Mouse (Mus musculus) erythroid progenitor cell, adult 5-6 weeks (primary cell): Measurements from ENCODE around the gene Mfsd6. TPM values are rescaled to one million over a fixed set of nuclear protein-coding genes. Genes with fewer than 3 reads are reported as not detected.
"Not testable (repeated sequence)": the region's sequence is repeated elsewhere in the genome, so short reads cannot be mapped to it uniquely, and the experiment has no call there.

Experiments used
- ATAC-seq: replicated peaks from 2 replicates; pipeline ENCODE4 v1.8.0; 2016; ENCODE audit warnings: moderate number of reproducible peaks, mild to moderate bottlenecking, moderate TSS enrichment, inconsistent platforms; ENCODE audit not compliant: poor library complexity, low FRiP score, severe bottlenecking
- total RNA-seq, 2 experiments: library from RNA; stranded (forward) in 1 of 2; stranded (reverse) in 1 of 2; fragments of 150-400 nt in 1 of 2; fragments of 186-747, 209-891 nt in 1 of 2; gene quantifications; 2 replicates each; pipeline versions ENCODE4 v1.2.3 to v1.2.4; 2015 to 2017; ENCODE audit warnings: low replicate concordance in 2 of 2

Mfsd6 gene
- total RNA-seq, 2 experiments from 2014 or later = 7.1 to 10.1 TPM

DNA sequence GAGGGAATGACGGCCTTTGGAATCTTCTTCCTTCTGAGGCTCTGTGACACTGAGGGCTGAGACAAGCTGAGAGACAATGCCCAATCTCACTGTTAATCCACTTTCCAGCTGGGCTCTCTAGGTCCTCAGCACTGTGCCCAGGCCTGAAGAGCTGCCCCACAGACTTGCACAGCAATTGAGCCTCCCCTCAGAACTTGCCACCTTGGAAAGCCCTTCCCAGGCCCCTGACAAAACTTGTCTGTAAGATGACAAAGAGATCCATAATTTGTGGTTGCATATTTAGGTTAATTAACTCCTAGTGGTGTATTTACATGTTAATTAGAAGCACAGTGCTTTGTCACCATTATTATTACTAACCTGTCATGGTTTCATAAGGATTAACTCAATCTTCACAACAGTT lies 12.8 kb downstream of the Mfsd6 start:
- ATAC-seq = no peak

DNA sequence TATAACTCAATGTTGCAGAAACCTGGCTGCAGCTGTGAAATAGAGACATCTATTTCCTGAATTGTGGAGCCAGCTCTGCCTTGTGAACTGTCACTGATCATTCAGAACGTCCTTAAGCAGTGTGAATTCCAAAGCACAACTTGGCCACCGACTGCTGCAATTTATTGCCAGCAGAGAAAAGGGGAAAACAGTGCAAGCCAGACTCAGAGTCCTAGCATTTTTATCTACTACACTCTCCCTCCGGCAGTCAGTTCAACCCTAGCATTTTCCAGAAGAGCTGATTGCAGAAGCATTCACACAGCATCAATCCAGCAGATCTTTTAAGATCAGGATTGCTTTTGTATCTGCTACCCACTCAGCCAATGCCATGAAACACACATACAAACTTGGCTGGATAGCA lies 13.2 kb downstream of the Mfsd6 start:
- ATAC-seq = no peak

DNA sequence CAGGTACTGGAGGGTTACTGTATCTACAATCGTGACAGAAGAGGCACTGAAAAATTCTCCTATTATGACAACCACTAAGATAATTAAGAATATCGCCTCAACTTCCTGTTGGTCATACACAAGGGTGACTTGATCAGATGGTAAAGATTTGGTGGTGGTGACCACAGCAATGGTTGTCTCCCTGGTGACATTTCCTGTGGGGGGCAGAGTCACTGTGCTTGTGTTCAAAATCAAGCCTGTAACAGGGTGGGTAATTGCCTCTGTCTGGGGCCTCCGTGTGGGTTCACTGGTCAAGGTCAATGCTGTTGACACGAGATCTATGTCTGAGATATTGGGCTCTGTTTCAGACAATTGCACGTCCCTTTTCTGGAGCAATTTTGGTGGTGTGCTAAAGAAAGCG lies 18.5 kb downstream of the Mfsd6 start:
- no peak for ATAC-seq

DNA sequence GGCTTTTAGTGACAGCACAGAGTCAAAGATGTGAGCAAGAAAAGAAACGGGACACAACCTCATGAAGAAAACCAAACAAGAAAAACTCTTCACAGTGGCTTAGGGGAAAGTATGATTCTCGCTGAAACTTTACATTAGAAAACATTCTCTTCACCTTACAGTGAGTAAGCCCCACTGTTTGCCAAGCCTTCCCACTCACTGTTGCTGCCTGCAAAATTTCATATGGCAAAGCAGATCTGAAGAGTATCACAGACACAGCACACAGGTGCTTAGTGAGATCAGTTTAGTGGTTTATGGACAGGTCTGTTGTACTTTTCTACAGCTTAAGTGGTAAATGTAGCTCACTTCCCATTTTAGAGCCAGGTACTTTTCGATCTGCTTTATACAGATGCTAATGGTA lies 20.2 kb downstream of the Mfsd6 start:
- no peak for ATAC-seq

DNA sequence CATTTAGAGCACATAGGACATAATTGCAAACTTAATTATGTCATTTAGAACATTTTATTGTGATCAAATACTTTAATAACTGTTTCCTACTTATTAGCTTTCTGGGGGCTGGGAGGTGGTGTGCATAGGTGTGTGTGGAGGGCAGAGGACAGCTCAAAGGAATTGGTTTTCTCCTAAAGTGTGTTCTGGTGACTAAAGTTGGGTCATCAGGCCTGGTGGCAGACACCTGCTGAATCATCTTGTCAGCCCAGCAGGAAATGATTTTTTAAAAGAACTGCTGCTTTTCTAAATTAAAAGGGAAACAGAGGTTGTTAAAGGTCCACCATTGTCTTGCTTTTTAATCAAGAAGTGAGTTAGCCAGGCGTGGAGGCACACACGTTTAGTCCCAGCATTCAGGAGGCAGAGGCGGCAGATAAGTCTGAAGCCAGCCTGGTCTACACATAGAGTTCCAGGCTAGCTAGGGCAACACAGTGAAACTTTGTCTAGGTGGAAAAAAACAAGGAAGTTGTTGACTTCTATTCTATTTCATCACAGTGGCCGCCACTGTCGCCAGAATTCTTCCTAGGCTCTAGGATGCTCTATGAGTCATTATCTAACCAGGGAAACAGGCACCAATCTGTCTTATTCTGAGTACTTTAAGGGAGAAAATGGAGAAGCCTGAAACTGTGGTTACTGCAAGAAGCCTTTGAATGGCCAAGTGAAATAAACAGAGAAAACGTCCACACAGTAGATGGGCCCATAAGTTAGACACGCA lies 24.3 kb downstream of the Mfsd6 start:
- ATAC-seq = no peak

DNA sequence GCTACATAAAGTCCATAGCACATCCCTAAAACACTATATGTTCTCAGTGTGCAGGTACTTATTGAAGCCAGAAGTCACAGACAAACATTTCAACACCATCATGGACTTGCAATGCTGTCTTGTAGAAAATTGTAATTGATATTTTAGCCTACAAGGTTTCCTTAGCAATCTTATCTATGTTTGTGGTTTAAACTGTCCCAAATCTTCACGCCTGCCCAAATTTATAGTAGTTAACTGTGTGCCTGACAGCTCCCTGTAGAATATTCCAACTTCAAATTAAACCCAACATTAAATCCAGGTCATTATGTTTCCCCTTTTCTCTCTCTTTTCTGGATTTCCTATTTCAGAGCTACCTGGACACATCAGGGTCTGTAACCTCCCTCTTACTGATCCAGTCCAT lies 25.3 kb downstream of the Mfsd6 start:
- no peak for ATAC-seq

DNA sequence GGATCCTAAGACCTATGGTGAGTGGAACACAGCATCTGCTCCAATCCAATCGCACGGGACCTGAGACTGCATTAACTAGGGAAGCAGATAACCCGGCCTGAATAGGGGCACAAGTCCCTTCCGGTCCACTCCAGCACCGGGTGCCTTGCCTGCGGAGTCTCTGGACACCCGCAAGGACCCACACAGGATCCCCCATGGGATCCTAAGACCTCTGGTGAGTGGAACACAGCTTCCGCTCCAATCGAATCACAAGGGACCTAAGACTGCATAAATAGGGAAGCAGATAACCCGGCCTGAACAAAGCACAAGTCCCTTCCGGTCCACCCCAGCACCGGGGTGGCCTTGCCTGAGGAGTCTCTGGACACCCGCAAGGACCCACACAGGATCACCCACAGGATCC lies 32.8 kb downstream of the Mfsd6 start:
- not testable (repeated sequence) for ATAC-seq

DNA sequence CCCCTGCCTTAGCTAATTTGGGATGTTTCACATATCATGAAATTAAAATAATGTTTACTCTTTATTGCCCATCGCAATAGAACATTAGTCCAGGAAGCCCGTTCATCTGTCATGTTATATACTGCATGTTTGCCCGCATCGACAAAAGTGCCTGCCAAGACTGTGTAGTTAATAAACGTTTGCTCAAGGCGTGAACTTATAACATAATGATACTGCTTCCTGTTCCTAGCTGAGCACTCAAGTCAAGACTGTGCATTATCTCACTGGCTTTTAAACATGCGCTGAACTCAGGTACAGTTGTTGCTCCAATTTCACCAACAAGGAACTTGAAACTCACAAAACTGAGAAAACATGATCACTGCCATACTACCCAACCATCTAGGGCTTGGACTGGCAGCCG lies 39.6 kb downstream of the Mfsd6 start:
- ATAC-seq = no peak

DNA sequence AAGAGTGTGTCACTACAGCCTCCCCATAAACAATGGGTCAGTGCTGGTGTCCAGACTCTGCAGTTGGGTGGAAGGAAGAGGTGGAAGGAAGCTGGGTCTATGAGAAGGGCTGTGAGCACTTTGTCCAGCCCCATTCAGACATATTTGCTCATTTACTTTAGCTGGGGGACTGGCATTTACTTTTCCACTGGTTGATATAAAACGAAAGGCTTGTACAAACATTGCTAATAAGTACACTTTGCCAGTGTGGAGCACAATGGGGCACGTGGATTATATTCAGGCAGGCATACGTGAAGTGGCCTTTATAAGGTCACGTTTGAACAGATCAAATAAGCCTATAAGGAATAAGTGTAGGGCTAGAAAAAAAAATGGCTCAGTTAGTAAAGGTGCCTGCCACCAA lies 43.7 kb downstream of the Mfsd6 start:
- no peak for ATAC-seq

DNA sequence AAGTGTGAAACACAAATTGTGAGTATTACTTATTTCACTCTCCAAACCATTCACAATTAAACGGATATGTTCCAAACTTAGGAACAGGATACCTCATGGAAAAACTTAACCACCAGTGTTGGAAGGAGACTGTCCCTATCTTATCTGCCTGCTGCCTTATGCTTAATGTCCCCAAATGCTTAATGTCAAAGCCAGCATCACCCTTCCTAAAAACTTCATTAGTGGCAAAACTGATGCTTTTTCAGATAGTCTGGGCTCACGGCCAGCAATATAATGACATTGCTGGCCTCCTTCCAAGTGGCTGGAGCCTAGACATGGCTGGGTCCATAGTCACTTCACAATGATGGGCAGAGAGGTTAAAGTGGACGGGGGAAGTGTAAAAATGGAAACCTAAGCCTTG lies 50.6 kb downstream of the Mfsd6 start:
- no peak for ATAC-seq

DNA sequence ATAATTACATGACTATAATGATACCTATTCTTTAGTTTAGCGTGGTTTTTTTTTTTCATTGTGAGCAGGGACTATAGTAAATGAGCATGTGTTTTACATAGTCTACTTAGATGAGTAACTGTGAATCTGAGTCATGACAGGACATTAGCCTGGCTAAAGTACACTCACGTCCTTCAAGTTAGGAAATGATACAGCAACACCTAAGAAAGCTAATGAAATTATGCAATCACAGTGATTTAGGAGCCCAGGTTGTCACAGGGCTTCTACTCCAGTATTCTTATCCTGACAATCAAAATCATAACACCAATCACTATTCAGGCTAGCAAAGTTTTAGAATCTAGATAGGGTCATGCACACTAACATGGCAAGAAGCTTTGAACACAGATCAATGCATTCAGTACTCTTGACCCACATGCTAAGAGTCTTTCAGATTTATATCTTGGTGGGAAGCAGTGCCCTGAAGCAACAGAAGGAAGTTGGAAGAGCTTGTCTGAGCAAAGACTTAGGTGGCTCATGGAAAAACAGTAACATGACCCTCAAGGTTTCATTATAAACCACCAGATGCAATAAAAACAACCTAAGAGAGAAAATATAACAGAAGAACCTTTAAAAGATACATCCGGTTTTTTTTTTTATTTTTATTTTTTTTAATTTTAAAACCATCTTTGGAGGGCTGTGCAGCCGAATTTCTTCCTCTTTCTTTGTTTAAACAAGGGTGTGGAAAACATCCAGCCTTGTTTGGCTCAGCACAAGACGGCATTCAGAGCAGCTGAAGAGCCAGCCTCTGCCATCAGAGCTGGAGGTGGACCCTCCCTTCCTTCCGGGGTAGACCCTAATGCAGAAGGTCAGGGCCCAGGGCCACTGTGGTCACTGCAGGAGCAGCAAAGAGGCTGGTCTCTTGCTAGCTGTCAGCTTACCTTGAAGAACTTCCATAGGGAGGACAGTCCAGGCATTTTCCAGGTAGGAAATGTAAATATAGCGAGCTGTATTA lies 51.4 kb downstream of the Mfsd6 start:
- ATAC-seq = no peak

DNA sequence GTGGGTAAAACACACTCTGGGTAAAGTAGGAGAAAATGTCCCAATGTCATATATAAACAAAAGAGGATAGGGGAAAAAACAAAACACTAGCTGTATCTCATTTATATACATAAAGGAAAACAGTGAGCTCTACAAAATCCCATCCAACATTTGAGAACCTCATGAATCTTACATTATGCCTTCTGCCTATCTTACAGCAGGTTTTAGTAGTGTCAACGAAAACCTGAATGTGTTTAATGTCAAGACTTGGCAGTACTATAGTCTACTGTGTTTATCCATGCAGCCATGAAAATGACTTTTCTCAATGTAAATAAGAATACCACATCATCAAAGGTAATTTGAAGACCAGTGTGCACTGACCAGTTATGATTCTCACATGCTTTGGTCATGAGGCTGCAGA lies 57.3 kb downstream of the Mfsd6 start:
- no peak for ATAC-seq

DNA sequence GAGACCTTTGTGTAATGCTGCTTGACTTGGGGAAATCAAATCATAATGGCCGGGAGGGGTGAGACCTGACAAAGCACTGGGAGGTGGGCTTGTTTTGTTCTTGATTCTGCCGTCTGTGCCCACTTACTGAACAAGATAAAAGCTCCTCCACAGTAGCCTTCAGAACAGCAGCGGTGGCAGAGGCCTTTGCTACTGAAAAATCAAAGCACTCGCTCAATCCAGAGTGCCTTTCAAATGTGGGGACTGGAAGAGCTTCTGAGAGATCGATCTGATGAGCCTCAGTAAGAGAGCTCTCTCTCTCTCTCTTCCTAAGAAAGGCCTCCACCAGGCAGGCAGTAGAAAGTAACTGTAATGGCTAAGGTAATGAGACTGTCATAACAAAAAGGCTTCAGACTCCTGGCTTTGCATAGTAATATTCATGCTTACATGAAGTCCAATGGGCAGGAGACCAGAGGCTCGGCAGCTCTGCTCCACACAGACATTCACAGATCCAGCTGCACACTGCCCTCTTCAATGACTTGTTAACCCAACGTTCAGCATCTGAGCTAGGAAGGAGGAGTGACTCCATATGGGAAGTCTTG lies 58.4 kb downstream of the Mfsd6 start:
- ATAC-seq = no peak

DNA sequence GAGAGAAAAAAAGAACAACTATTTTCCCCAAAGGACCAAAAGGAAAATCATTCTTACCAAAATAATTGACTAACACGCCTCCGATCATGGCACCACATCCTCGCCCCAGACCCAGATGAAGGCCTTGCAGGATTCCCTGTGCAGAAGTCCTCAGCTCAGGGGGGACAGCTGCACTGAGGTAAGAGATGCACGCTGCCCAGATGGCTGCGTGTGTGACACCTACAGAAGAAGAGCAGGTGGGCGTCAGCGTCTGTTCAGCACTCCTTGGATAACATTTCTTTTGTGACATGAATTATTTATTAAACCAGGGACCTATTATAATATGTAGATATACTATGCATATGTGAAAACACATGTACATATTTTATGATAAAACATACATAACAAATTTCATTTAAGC lies 64.0 kb downstream of the Mfsd6 start:
- ATAC-seq = no peak

DNA sequence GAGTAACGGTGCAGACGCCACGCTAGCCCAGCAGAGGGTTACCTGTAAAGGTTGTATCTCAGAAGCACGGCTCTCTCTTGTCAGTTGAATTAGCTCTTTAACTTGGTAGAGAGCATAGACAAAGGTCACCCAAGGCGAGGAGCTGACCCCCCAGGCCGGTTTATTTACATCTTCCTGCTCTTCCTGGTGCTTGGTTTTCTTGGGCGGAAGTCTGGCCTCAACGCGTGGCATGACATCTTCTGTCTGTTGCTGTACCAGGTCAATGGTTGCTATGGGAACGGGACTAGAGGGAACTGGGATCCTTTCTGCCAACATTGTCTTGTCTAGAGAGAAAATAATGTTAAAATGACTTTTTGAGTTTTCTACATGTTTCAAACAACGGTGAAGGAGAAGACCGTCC lies 66.5 kb downstream of the Mfsd6 start:
- no peak for ATAC-seq

DNA sequence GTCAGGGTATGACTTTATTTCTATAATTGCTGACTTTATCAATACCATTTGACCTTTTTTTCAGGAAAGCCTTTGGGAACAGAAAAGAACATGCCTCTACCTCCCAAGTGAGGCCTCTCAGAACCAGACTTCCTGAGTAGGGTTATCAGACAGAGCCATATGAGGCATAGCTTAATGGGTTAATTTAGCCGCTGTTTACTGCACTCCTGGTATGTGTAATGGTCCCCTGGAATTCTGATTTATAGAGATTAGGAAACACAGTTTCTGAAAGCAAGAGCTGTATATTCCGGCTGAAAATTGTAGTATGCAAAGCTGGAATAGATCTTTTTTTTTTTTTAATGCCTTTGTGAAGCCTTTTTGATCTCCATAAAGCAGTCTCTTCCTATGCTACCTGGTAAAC lies 67.0 kb downstream of the Mfsd6 start:
- no peak for ATAC-seq

DNA sequence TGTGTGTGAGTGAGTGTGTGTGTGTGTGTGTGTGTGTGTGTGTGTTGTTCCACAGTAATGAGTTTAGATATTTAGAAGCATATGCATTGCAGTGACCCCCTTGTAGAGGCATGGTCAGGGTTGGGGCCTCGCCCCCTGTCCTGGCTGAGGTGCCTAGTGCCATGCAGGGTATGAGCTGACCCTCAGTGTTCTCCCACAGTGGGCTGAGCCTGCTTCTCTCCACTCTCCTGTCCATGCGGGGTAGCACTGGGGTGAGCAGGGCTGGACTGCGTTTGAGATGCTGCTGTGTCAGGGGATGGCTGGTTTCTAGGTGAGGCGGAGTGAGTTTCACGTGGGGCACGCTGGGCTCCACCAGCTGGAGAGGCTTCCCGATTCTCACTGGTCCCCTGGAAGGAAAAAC lies 69.1 kb downstream of the Mfsd6 start:
- no peak for ATAC-seq

DNA sequence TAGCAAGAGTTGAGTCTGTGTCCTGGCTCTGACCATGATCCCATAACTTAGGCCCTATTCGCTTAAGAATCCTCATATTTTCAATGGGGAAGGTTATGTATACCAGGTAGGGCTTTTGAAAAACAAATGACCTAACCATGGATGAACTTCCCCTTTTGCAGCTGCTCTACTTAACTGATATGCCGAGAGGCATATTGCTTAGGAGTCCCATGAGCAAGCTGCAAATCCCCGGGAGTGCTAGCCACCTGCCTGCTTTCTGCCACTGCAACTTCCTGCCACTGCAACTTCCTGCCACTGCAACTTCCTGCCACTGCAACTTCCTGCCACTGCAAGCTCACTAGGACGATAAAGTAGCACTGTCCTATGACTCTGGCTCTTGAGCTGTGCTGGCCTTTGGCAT lies 72.1 kb downstream of the Mfsd6 start:
- ATAC-seq = no peak

DNA sequence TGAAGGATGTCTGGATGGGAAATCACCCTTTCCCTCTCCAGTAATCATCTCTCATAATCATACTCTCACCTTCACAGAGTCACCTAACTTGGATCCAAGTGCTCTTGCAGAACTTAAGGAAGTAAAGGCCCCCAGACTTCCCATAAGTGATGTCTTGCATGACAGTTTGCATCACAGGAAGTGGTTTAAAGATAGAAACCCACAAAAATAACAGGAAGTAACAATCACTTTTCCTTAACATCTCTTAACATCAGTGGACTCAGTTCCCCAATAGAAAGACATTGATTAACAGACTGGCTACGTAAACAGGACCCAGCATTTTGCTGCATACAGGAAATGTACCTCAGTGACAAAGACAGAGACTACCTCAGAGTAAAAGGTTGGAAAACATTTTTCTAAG lies 73.9 kb downstream of the Mfsd6 start:
- ATAC-seq = no peak

DNA sequence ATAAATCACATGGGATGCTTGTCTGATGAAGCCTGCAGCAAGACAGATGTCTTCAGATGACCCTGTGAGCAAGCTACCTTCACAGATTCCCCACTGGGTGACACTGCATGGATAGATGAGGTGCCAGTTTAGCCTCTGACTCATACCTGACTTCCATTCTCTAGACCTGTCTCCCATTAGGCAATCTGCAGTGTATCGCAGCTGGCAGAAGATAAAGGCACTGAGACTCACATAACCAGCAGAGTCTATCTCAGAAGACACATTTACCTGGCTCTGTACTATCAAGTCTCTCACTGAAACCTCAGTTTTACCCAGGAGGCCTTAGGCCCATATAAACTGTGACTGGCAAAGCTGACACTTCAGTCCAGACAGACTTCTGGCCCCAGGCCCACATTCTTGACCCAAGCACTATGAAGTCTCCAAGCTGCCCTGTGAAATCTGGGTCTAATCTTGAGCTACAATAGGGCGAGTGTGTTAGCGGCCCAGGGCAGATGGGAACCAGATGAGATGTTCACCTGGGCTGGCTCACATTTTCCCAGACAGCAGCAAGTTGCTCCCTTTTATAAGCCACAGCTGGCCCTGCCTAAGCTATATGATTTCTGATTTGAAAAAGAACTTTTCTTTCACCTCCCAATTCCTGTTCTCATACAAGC lies 74.5 kb downstream of the Mfsd6 start:
- ATAC-seq = no peak
